Mouse (Mus musculus) liver, postnatal 0 days (tissue): ENCODE measurements around the gene Axdnd1.

Experiments used
- CTCF ChIP-seq: sonication (generic); IDR thresholded peaks from 2 replicates; pipeline ENCODE4 v1.5.1; 2016; ENCODE audit warnings: antibody characterized with exemption, low read depth
- EP300 ChIP-seq: IDR thresholded peaks from 2 replicates; pipeline ENCODE4 v1.6.1; 2016; ENCODE audit warnings: antibody characterized with exemption, low read depth, mild to moderate bottlenecking

- TF ChIP-seq CTCF (no peak), EP300 (no peak)
Observed at GRCm38 (mm10) chr1:156284851-156285540, 136.0 kb downstream of the Axdnd1 start.
